Mouse (Mus musculus) layer of hippocampus, adult 11-12 months (tissue): ENCODE data around the gene Ccnt2.

Experiments
- DNase-seq: peaks from one replicate; pipeline ENCODE4 v3.0.0; 2022; ENCODE audit warnings: low spot score

Ccnt2 gene

DNA sequence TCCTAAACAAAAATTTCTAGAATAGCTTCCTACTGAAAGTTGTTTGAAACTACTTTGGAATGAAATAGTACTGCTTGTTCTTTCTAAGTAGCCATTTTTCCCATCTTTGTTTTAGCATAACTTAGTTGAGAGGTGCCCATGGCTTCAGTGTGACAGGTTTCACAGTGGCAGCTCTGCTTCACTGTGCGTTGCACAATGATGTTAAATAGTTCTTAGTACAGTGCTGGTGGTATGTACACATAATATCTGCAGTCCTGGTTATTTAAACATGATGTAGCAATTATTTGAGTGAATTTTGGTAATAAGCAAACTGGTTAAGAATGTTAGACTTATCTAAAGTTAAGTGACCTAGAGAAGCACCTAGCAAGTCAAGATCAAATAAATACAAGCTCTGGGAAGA, 19.5 kb downstream of the Ccnt2 start:
- DNase-seq, result no peak

DNA sequence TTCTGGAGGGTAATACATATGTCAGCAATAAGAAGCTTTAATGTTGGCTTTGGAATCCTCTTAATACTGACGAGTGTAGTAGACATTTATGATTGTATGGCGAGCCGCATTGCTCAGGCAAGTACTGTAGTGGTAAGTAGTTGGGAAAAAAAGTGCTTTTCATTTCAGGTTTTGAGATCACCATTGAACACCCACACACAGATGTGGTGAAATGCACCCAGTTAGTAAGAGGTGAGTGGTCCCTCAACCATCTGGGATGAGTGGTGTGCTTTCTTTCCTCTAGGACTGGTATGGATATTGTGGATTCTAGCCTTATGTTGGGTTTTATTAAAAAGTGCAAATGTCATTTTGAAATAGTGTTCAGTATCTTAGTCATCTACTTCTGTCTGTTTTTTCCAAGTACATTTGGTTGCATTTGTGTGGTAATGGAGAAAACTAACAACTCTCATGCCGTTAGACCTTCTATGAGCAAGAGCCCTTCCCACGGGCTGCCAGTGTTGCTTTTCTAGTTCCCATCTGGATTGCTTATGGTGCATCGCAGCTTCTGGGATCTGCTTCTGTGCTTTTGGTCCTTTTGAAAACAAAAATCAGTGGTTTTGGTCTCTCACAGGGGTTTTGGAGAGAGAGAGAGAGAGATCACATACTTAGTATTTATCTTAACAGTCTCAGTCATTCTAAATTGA, 21.3 kb downstream of the Ccnt2 start:
- DNase-seq, result no peak

DNA sequence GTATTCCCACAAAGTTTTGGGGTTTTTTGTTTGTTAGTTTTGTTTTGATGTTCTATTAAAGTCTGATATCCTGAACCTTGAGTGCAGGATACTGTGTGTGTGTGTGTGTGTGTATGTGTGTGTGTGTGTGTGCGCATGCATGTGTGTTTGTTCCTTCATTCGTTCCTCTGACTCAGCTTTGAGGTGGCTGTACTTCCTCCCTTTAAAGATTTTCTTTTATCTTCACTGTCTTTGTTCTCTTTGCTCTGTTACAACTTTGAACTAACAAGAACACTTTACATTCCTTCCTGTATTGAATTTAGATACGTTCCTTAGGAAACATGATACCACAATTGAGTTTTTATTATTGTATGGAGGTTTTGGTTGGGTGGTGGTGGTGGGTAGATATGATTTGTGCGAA, 22.4 kb downstream of the Ccnt2 start:
- no peak for DNase-seq

DNA sequence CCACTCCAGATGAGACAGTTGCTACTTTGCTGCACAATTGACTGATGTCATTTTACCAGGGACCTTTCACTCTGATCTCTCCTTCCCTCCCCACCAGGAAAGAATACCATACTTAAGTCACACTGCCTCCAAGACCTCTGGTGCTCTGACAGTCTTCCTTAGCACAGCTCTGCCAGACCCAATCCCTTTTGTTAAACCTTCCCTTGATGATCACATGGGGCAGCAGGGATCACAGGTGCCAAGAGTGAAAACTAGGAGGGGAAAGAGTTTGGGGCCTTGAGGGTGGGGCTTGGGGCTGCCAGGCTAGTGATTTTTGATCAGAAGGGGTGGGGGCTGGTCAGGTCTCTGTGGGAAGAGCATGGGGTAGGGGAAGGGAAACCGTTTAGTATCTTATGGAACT, 22.8 kb downstream of the Ccnt2 start:
- DNase-seq, result no peak

DNA sequence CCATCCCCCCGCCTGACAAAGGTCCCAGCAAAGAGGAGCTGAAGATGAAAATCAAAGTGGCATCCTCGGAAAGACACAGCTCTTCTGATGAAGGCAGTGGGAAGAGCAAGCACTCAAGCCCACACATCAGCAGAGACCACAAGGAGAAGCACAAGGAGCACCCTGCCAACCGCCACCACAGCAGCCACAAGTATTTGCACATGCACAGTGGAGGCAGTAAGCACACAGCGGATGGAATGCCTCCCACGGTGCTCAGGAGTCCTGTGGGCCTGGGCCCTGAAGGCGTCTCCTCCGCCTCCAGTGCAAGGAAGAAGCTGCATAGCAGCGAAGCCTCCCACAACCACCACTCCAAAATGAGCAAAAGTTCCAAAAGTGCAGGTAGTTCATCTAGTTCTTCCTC, 29.0 kb downstream of the Ccnt2 start:
- DNase-seq, result no peak

DNA sequence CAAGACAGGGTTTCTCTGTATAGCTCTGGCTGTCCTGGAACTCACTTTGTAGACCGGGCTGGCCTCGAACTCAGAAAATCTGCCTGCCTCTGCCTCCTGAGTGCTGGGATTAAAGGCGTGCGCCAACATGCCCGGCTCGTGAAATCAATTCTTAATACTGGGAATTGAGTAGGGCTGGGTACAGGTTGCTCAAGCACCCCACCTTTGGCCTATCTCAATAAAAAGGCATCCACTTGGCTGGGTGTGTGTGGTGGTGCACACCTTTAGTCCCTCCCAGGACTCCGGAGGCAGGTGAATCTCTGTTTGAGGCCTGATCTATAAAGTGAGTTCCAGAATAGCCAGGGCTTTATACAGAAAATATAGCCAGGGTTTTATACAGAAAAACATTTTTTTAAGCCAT, 34.7 kb downstream of the Ccnt2 start:
- no peak for DNase-seq

DNA sequence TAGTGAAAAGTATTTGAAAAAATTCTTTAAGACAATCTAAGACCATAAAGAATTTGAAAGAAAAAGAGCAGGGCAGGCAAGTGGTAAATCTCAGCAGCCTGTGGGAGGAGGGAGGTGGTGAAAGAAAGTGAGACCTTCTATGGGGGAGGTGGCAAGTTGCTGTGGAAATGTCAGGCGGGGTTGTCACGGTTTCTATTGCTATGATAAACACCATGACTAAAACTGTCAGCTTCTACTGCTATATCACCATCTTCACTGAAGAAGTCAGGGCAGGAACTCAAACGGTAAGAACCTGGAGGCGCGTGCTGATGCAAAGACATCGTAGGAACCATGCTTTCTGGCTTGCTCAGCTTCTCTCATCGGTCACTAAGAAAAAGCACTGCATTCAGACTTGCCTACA, 39.0 kb downstream of the Ccnt2 start:
- no peak for DNase-seq

DNA sequence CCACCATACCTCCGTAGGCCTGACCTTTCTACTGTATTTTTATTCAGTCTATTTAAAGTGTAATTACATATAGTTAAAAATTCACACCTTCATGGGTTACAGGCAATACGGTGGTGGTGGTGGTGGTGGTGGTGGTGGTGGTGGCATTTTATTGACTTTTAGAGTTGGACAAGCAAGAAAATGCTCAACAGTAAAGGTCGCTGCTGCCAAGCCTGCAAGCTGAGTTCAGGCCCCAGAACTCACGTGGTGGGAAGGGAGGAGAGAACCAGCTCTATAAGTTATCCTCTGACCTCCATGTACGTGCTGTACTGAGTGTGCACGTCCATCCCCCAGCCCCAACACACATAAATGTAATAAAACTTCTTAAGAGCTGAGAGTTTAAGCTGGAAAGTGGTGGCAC, 42.4 kb downstream of the Ccnt2 start:
- DNase-seq, result no peak

DNA sequence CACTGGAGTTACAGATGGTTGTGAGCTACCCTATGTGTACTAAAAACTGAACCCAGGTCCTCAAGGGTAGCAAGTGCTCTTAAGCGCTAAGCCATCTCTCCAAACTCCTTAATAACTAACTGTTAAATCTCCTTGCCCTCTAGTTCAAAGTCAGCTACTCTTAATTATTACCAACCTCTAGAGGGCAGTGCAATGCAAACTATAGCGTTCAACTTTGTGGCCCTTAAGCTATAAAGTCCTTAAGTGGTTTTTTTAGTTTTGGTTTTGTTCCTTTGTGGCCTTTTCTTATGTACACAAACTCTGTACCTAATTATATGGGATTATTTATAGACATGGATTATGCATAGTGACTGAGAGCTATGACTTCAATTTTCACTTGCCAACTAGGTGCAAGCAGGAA, 53.4 kb downstream of the Ccnt2 start:
- DNase-seq, result peak; percentile 32

DNA sequence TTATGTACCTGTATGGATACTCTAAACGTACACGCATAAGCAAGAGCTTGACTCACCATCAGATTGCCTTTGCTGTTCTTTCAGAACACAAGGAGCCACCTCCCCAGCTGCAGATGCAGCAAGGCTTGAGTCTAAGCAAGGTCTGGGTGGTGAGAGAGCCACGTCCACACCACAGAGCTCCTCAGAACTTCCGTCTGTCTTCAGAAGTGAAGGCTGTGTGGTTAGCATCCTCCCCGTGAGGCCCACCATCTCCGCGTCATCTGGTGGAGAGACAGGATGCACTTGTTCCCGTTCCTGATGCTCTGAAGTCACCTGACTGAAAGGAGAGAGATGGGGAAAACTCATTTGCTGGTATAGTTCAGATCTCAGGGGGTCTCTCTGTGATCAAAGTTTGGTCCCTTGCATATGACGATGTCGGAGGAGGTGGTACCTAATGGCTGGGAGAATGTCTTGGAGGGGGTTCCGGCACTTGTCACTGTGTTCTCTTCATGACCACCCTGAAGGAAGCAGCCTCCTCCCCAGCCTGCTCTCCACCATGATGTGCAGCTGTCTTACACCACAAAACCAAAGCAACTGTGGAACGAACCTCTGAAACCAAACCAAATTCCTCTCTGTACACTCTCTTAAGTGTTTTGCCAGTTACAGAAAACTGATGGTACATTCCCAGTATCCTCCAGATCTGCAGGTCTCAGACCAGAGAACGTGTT, 56.4 kb downstream of the Ccnt2 start:
- DNase-seq, result no peak

DNA sequence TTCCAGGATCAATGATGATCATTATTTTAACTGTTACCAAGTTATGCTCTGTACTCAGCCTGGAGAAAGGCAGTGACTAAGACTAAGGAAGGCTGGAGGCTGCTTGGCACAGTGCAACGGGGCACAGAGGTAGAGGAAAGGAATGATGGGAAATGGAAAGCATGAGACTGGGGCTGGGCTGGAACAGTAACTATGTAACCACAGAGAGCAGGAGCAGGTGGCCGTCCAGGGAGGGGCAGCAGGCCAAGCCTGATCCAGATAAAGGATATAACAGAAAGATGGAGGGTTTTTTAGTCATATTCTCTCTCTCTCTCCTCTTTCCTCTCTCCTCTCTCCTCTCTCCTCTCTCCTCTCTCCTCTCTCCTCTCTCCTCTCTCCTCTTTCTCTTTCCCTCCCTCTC, 59.8 kb downstream of the Ccnt2 start:
- no peak for DNase-seq

DNA sequence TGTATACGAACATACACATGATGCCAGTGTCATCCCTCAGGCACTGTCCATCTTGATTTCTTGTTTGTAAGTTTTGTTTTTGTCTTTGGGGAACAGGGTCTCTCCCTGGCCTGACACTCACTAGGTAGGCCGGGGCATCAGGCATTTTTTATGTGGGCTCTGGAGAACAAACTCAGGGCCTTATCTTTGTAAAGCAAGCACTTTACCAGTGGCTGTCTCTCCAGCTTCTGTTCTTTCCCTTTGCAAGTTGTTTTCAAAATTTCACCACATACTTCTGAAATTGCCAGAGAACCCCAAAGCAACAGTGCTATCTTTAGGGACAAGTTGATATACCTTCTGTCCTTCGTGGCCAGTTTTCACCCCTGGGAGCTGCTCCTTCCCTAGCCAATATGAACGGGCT, 60.2 kb downstream of the Ccnt2 start:
- DNase-seq, result no peak

DNA sequence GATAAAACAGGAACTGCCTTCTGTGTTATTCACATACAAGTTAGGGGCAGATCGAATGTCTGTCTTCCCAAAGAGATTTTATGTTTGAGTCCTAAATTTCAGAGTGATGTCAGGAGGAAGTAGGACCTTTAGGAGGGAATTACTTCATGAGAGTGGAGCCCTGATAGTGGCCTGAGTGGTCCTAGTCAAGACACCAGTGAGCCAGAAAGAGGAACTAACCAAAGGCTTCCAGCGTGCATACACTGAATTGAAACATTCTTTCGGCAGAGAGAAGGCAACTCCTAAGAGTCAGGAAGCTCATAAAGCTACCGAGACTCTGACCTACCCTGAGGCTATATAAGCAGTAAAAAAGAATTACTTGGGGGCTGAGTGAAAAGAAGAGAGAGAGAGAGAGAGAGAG, 62.7 kb downstream of the Ccnt2 start:
- DNase-seq, result no peak

DNA sequence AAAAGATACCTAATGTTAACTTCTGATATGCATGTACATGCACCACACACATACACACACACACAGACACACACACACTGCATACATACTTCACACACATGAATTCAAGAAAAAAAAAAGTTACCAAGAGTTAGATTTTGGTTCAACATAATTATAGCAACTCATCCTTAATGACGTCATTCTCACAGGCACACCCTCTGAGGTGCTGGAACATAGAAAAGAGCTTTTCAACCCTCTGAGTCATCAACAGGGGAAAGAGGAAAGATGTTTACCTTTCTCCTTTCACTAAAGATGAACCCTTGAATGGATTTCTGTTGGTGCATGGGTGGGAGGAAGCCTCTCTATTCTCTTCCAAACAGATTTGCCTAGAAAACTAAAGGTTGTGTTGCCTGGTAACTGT, 64.6 kb downstream of the Ccnt2 start:
- no peak for DNase-seq

DNA sequence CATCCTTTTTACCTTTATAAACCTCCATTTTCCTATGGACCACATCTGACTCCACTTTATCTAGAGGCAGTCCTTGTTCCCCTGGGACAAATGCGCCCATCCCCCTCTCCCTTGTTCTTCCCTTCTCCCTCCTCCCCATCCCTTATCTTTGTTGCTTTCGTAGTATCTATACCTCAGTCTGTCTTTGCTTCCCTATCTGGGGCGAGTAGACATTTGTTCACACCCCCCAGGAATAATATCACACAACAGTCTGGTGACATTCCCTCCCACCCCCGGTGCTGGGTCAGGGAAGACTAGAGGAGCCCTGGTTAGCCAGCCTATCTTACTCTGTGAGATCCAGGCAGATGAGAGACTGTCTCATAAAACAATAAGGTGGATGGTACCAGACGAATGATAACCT, 71.5 kb downstream of the Ccnt2 start:
- DNase-seq, result no peak

DNA sequence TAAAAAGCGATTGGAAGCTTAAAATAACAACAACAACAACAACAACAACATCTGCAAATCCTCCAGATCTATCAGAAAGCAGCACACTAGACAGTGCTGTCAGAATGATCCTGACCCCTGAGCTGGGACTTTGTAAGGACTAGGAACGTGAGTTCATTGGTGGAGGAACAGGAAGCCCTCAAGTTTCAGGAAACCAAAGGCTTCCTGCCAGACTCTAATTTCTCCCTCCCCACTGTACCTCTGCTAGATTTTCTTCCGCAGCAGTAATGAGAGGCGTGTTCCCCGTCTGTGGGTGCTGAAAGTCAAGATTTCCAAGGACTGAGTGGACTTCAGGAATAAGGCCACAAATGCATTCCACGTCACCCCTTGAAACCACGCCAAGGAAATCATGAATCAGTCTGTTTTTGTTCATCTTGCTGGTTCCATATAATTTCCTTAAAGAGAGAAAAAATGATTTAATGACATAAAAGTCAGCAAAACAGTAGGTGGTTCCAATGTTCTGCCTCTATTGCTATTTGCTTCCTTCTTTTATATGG, 76.2 kb downstream of the Ccnt2 start:
- peak; percentile 22 for DNase-seq

DNA sequence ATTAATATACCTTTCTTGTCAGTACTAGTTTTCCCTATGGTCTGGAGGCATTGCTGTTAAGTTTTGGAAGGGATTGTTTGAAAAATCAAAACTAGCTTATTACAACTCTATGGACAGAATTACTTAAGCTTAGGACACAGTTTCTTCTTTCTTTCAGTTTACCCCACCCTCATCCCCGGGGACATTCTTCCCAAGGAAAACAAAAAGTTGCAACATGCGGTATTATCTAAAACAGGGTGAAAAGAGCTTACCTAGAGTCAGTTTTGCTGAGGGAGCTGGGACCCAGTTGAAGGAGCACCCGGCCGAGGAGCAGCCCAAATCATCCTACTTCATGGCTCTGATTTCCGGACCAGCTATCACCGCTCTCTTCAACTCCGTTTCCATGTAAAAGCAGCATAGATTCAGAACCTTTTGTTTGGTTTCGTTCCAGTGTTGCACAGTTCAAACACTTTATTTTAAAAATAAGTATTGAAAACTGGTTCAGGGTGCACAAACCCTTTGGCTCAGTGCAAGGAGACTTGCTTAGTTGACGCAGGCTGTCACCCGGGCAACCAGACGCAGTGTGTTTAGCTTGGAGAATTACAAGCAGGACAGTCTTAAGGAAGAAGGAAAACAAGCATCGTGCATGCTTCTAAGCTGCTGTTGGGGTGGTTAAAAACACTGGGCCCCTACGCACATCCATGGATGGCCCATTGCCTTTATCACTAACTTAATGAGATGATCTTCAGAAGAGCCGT, 80.7 kb downstream of the Ccnt2 start, which contains the start of gene Map3k19:
Map3k19 (minus strand) TSS at position 546 of the 737 bp plus-strand sequence.
- peak; percentile 29 for DNase-seq
